Mouse (Mus musculus): Measurements from ENCODE around the gene Cnfn. TPM values are rescaled to one million over a fixed set of nuclear protein-coding genes. Genes with fewer than 3 reads are reported as not detected.

Cnfn gene
- polyA plus RNA-seq, 1 experiment from 2014 or later, result 1.1 TPM

GRCm38 (mm10) chr7:25398610-25399009 is 29.1 kb upstream of the Cnfn start, which contains the start of gene Lipe:
TSS of gene Lipe (minus strand) at chr7:25398710.
- no peaks in the 10 kb centered on the region for H3K36me3 ChIP-seq
- no peak within 1 kb of the TSS for H3K9ac ChIP-seq
- H3K4me1 ChIP-seq (replicated peaks), result peaks cover 31% of the 10 kb centered on the region
- H3K27ac ChIP-seq, result no peak within 1 kb of the TSS
- no peaks in the 10 kb centered on the region for H3K27me3 ChIP-seq
- no peak within 1 kb of the TSS for H3K4me3 ChIP-seq
- no peak within 1 kb of the TSS for H3K4me2 ChIP-seq
- H3K9me3 ChIP-seq (replicated peaks), result no peaks in the 10 kb centered on the region
- ATAC-seq (replicated peaks; ENCODE audit: insufficient number of reproducible peaks, insufficient read depth, low FRiP score, low read depth), result no peak
- WGBS, result 89% methylated on average over 1 of the region's 1 CpGs

- Histone ChIP-seq H3K27ac (peak overlapping the region; percentile 60; the same call in 1 of the 2 replicates), H3K4me1 (replicated peaks) (peaks cover 26% of the 10 kb centered on the region), H3K27me3 (no peaks in the 10 kb centered on the region), H3K9ac (no peak overlapping the region), H3K9me3 (replicated peaks) (no peaks in the 10 kb centered on the region), H3K4me3 (peak overlapping the region; percentile 81; the same call in 1 of the 2 replicates), H3K36me3 (no peaks in the 10 kb centered on the region), H3K4me2 (peak overlapping the region; percentile 90)
- WGBS, result 86% methylated on average over 14 of the region's 14 CpGs
- no peak for ATAC-seq (replicated peaks; ENCODE audit: insufficient number of reproducible peaks, insufficient read depth, low FRiP score, low read depth)
Observed at GRCm38 (mm10) chr7:25396621-25397020, 27.1 kb upstream of the Cnfn start.

- Histone ChIP-seq H3K9me3 (replicated peaks) (no peaks in the 10 kb centered on the region), H3K4me3 (peak overlapping the region; percentile 81), H3K4me1 (replicated peaks) (peaks cover 30% of the 10 kb centered on the region), H3K27me3 (no peaks in the 10 kb centered on the region), H3K27ac (peak overlapping the region; percentile 71), H3K36me3 (no peaks in the 10 kb centered on the region), H3K4me2 (peak overlapping the region; percentile 90), H3K9ac (peak overlapping the region; percentile 75)
- ATAC-seq (replicated peaks; ENCODE audit: insufficient number of reproducible peaks, insufficient read depth, low FRiP score, low read depth), result peak; percentile 98
- 7% methylated on average over 52 of the region's 52 CpGs for WGBS
Observed at GRCm38 (mm10) chr7:25395558-25396521, 26.3 kb upstream of the Cnfn start.

GRCm38 (mm10) chr7:25395186-25395557 is 25.6 kb upstream of the Cnfn start:
- Histone ChIP-seq H3K4me1 (replicated peaks) (peaks cover 36% of the 10 kb centered on the region), H3K9ac (peak overlapping the region; percentile 75), H3K9me3 (replicated peaks) (no peaks in the 10 kb centered on the region), H3K27me3 (no peaks in the 10 kb centered on the region), H3K36me3 (no peaks in the 10 kb centered on the region), H3K27ac (peak overlapping the region; percentile 71), H3K4me2 (peak overlapping the region; percentile 90), H3K4me3 (peak overlapping the region; percentile 81)
- under 1% methylated on average over 22 of the region's 22 CpGs for WGBS
- ATAC-seq (replicated peaks; ENCODE audit: insufficient number of reproducible peaks, insufficient read depth, low FRiP score, low read depth), result peak; percentile 28

GRCm38 (mm10) chr7:25394754-25395153 is 25.2 kb upstream of the Cnfn start:
- H3K27me3 ChIP-seq, result no peaks in the 10 kb centered on the region
- no peak for ATAC-seq (replicated peaks; ENCODE audit: insufficient number of reproducible peaks, insufficient read depth, low FRiP score, low read depth)
- H3K4me1 ChIP-seq (replicated peaks), result peaks cover 41% of the 10 kb centered on the region
- H3K9me3 ChIP-seq (replicated peaks), result no peaks in the 10 kb centered on the region
- H3K27ac ChIP-seq, result peak overlapping the region; percentile 71
- H3K4me3 ChIP-seq, result peak overlapping the region; percentile 81
- H3K9ac ChIP-seq, result peak overlapping the region; percentile 75
- H3K4me2 ChIP-seq, result peak overlapping the region; percentile 90
- H3K36me3 ChIP-seq, result no peaks in the 10 kb centered on the region
- 15% methylated on average over 7 of the region's 7 CpGs for WGBS

GRCm38 (mm10) chr7:25393451-25394210 is 24.1 kb upstream of the Cnfn start:
- Histone ChIP-seq H3K4me2 (peak overlapping the region; percentile 90), H3K4me3 (peak overlapping the region; percentile 81; the same call in 1 of the 2 replicates), H3K27me3 (no peaks in the 10 kb centered on the region), H3K9me3 (replicated peaks) (no peaks in the 10 kb centered on the region), H3K4me1 (replicated peaks) (peaks cover 45% of the 10 kb centered on the region), H3K36me3 (no peaks in the 10 kb centered on the region), H3K27ac (no peak overlapping the region), H3K9ac (0 out of 2 replicates have a peak overlapping the region, but pooled peaks have one; percentile 75)
- 76% methylated on average over 8 of the region's 8 CpGs for WGBS
- no peak for ATAC-seq (replicated peaks; ENCODE audit: insufficient number of reproducible peaks, insufficient read depth, low FRiP score, low read depth)

- WGBS, result 53% methylated on average over 7 of the region's 7 CpGs
- Histone ChIP-seq H3K4me1 (replicated peaks) (peaks cover 48% of the 10 kb centered on the region), H3K27ac (no peak overlapping the region), H3K4me3 (no peak overlapping the region), H3K27me3 (no peaks in the 10 kb centered on the region), H3K36me3 (peaks cover 7% of the 10 kb centered on the region; the same call in 1 of the 2 replicates), H3K9ac (no peak overlapping the region), H3K4me2 (no peak overlapping the region), H3K9me3 (replicated peaks) (no peaks in the 10 kb centered on the region)
- no peak for ATAC-seq (replicated peaks; ENCODE audit: insufficient number of reproducible peaks, insufficient read depth, low FRiP score, low read depth)
Observed at GRCm38 (mm10) chr7:25392851-25393250, 23.3 kb upstream of the Cnfn start.

GRCm38 (mm10) chr7:25391856-25392453 is 22.4 kb upstream of the Cnfn start:
- WGBS, result 76% methylated on average over 2 of the region's 2 CpGs
- H3K4me2 ChIP-seq, result no peak overlapping the region
- no peak overlapping the region for H3K4me3 ChIP-seq
- ATAC-seq (replicated peaks; ENCODE audit: insufficient number of reproducible peaks, insufficient read depth, low FRiP score, low read depth), result no peak
- no peaks in the 10 kb centered on the region for H3K9me3 ChIP-seq (replicated peaks)
- H3K9ac ChIP-seq, result no peak overlapping the region
- H3K27me3 ChIP-seq, result no peaks in the 10 kb centered on the region
- H3K36me3 ChIP-seq, result peaks cover 9% of the 10 kb centered on the region; the same call in 1 of the 2 replicates
- H3K27ac ChIP-seq, result no peak overlapping the region
- peaks cover 57% of the 10 kb centered on the region for H3K4me1 ChIP-seq (replicated peaks)

GRCm38 (mm10) chr7:25390986-25391385 is 21.5 kb upstream of the Cnfn start:
- Histone ChIP-seq H3K4me3 (no peak overlapping the region), H3K27me3 (no peaks in the 10 kb centered on the region), H3K9ac (peak overlapping the region; percentile 15; the same call in 1 of the 2 replicates), H3K9me3 (replicated peaks) (no peaks in the 10 kb centered on the region), H3K4me2 (no peak overlapping the region), H3K36me3 (peaks cover 9% of the 10 kb centered on the region; the same call in 1 of the 2 replicates), H3K27ac (no peak overlapping the region), H3K4me1 (replicated peaks) (peaks cover 60% of the 10 kb centered on the region)
- WGBS, result 58% methylated on average over 2 of the region's 2 CpGs
- ATAC-seq (replicated peaks; ENCODE audit: insufficient number of reproducible peaks, insufficient read depth, low FRiP score, low read depth), result no peak

- 46% methylated on average over 8 of the region's 8 CpGs for WGBS
- H3K9ac ChIP-seq, result no peak overlapping the region
- no peak overlapping the region for H3K4me2 ChIP-seq
- peak overlapping the region; percentile 25; the same call in 1 of the 2 replicates for H3K27ac ChIP-seq
- no peaks in the 10 kb centered on the region for H3K9me3 ChIP-seq (replicated peaks)
- no peak overlapping the region for H3K4me3 ChIP-seq
- H3K4me1 ChIP-seq (replicated peaks), result peaks cover 67% of the 10 kb centered on the region
- no peaks in the 10 kb centered on the region for H3K27me3 ChIP-seq
- ATAC-seq (replicated peaks; ENCODE audit: insufficient number of reproducible peaks, insufficient read depth, low FRiP score, low read depth), result no peak
- peaks cover 9% of the 10 kb centered on the region; the same call in 1 of the 2 replicates for H3K36me3 ChIP-seq
Observed at GRCm38 (mm10) chr7:25390054-25390770, 20.7 kb upstream of the Cnfn start.
